Comparison of ENCODE assay signal across 12 mouse cellular contexts in genomic region chr14:76118963-76119362, GRCm38 (mm10). TPM values are rescaled to one million over a fixed set of nuclear protein-coding genes. Genes with fewer than 3 reads are reported as not detected.
DNase-seq lines count a peak whose midpoint lies in the region; ATAC-seq and TF ChIP-seq lines count a peak whose summit lies in the region.
"Had no signal": no experiment of that assay in that cellular context is flagged by ENCODE, and none has a peak within 500 bp of the region (broad histone marks: within the 10 kb centered on the region; RNA-seq: fewer than 3 reads in every experiment).

No protein-coding gene starts in this region.

- H3K36me3 ChIP-seq in kidney, postnatal 0 days (ENCODE audit: insufficient read depth, low read length), result peaks cover 38% of the 10 kb centered on the region

- H3K9me3 ChIP-seq in kidney, postnatal 0 days (replicated peaks; ENCODE audit: low read length), result no peaks in the 10 kb centered on the region

- DNase-seq in kidney, postnatal 0 days (ENCODE audit: low spot score), result peak; percentile 31
- no peak for DNase-seq in kidney, adult 18-20 months
- DNase-seq in CD4-positive, CD25-positive, alpha-beta regulatory T cell, adult 2 months (ENCODE audit: low read depth, low spot score), result peak; percentile 58
- peak; percentile 53 for DNase-seq in R1 (ENCODE audit: low read depth, low spot score)
- no peak for DNase-seq in adrenal gland, adult (ENCODE audit: inconsistent age in 2 of 2, low spot score in 1 of 2)
- DNase-seq in testis, postnatal 14 days (ENCODE audit: low spot score), result no peak
- DNase-seq in layer of hippocampus, adult 18-20 months (ENCODE audit: low spot score in 2 of 2), result no peak
- DNase-seq: gastrocnemius, postnatal 10 days; lung, adult 2 months had no signal

- no peak overlapping the region for H3K27ac ChIP-seq in kidney, postnatal 0 days
- H3K27ac ChIP-seq: left cerebral cortex, adult 2 months had no signal

- no peaks in the 10 kb centered on the region for H3K4me1 ChIP-seq in kidney, postnatal 0 days (replicated peaks; ENCODE audit: insufficient read depth, low read length)

- ATAC-seq in kidney, postnatal 0 days (replicated peaks; ENCODE audit: low FRiP score, low read depth), result no peak
- peak; percentile 45 for ATAC-seq in megakaryocyte progenitor cell, adult 5-6 weeks (replicated peaks; ENCODE audit: poor library complexity)

- H3K4me2 ChIP-seq in kidney, postnatal 0 days (ENCODE audit: low read length), result no peak overlapping the region

- H3K9ac ChIP-seq in kidney, postnatal 0 days (ENCODE audit: low read depth, low read length), result no peak overlapping the region

- 62% methylated on average over 4 of the region's 4 CpGs for WGBS in kidney, postnatal 0 days

- no peak overlapping the region for H3K4me3 ChIP-seq in kidney, postnatal 0 days (replicated peaks; ENCODE audit: low read depth, low read length)
- H3K4me3 ChIP-seq: erythroblast, embryonic 14.5 days; left cerebral cortex, adult 2 months had no signal

- TF ChIP-seq CTCF in kidney, postnatal 0 days (IDR thresholded peaks at IDR 0.05; ENCODE audit: low read depth), result peak; percentile 60

- no peaks in the 10 kb centered on the region for H3K27me3 ChIP-seq in kidney, postnatal 0 days (ENCODE audit: insufficient read depth, low read length)

RNA-seq across cellular contexts. Expression of gene Nufip1, which starts 8.3 kb away (rescaled TPM):
- polyA plus RNA-seq in kidney, postnatal 0 days (2015; fragmentation: Nextera tagmentation; extraction: Ambion mirVana), result 13.2 and 13.8 TPM in 2 replicates
- 23.1 and 25.2 TPM in 2 replicates for total RNA-seq in megakaryocyte progenitor cell, adult 5-6 weeks (2015)
- 23.5 and 28.7 TPM in 2 replicates for total RNA-seq in megakaryocyte progenitor cell, adult 5-6 weeks (2017)
- 10 to 100 TPM in 1 of 2 experiments, 1 to 10 TPM in 1; 8.6 to 10.1 TPM for total RNA-seq in layer of hippocampus, adult 18-20 months (2021)

RNA-seq across cellular contexts. Expression of gene Gpalpp1, which starts 8.4 kb away (rescaled TPM):
- 9.7 and 10.0 TPM in 2 replicates for polyA plus RNA-seq in kidney, postnatal 0 days (2015; fragmentation: Nextera tagmentation; extraction: Ambion mirVana)
- total RNA-seq in megakaryocyte progenitor cell, adult 5-6 weeks (2015), result 18.4 and 21.6 TPM in 2 replicates
- 36.7 and 37.2 TPM in 2 replicates for total RNA-seq in megakaryocyte progenitor cell, adult 5-6 weeks (2017)
- total RNA-seq in layer of hippocampus, adult 18-20 months (2021), result 10 to 100 TPM; 25.9 to 27.2 TPM

Comparison
In these comparisons a context has a peak if more than half of its experiments do, and no peak if none do; other contexts are left out.
1. DNase-seq: peak in kidney, postnatal 0 days (single experiment), CD4-positive, CD25-positive, alpha-beta regulatory T cell, adult 2 months (single experiment) and R1 (single experiment); none in kidney, adult 18-20 months (single experiment), adrenal gland, adult (0 of 2), testis, postnatal 14 days (single experiment) and layer of hippocampus, adult 18-20 months (0 of 2).